Mouse (Mus musculus): Measurements from ENCODE around the gene Ap5s1.
"Not testable (repeated sequence)": the region's sequence is repeated elsewhere in the genome, so short reads cannot be mapped to it uniquely, and the experiment has no call there.

Gene Ap5s1

GRCm38 (mm10) chr2:131223569-131223968 is 16.7 kb downstream of the Ap5s1 start:
- no peak for DNase-seq

GRCm38 (mm10) chr2:131225178-131225577 is 18.3 kb downstream of the Ap5s1 start:
- no peak for DNase-seq

GRCm38 (mm10) chr2:131226669-131227068 is 19.8 kb downstream of the Ap5s1 start:
- not testable (repeated sequence) for DNase-seq

GRCm38 (mm10) chr2:131227243-131227642 is 20.4 kb downstream of the Ap5s1 start:
- no peak for DNase-seq

GRCm38 (mm10) chr2:131232558-131232957 is 25.7 kb downstream of the Ap5s1 start:
- no peak for DNase-seq

- peak; percentile 95 for DNase-seq
Measured at GRCm38 (mm10) chr2:131233307-131234126, 26.6 kb downstream of the Ap5s1 start, which contains the start of gene Mavs. Gene Mavs, plus strand, starts transcription at chr2:131234063.

GRCm38 (mm10) chr2:131234127-131234650 is 27.3 kb downstream of the Ap5s1 start:
- no peak for DNase-seq

- no peak for DNase-seq
Measured at GRCm38 (mm10) chr2:131234970-131235635, 28.2 kb downstream of the Ap5s1 start.

- DNase-seq, result no peak
Measured at GRCm38 (mm10) chr2:131242180-131242579, 35.3 kb downstream of the Ap5s1 start.

GRCm38 (mm10) chr2:131242929-131243328 is 36.1 kb downstream of the Ap5s1 start:
- DNase-seq, result no peak

GRCm38 (mm10) chr2:131253681-131254328 is 46.9 kb downstream of the Ap5s1 start:
- DNase-seq, result no peak

- DNase-seq, result no peak
Measured at GRCm38 (mm10) chr2:131254329-131254713, 47.4 kb downstream of the Ap5s1 start.

- no peak for DNase-seq
Measured at GRCm38 (mm10) chr2:131255738-131256137, 48.9 kb downstream of the Ap5s1 start.

- no peak for DNase-seq
Measured at GRCm38 (mm10) chr2:131258693-131259092, 51.8 kb downstream of the Ap5s1 start.

GRCm38 (mm10) chr2:131260544-131261307 is 53.8 kb downstream of the Ap5s1 start:
- DNase-seq, result no peak

- DNase-seq, result peak; percentile 60
Measured at GRCm38 (mm10) chr2:131261481-131262212, 54.8 kb downstream of the Ap5s1 start.

GRCm38 (mm10) chr2:131262213-131262672 is 55.4 kb downstream of the Ap5s1 start, which contains the start of gene Pank2:
Gene Pank2, plus strand, starts transcription at chr2:131262495.
- DNase-seq, result peak; percentile 99
